Mouse (Mus musculus) neutrophil, adult 5-6 weeks (primary cell): ENCODE measurements around the gene Slc30a5. TPM values are rescaled to one million over a fixed set of nuclear protein-coding genes. Genes with fewer than 3 reads are reported as not detected.
"Not testable (repeated sequence)": the region's sequence is repeated elsewhere in the genome, so short reads cannot be mapped to it uniquely, and the experiment has no call there.

Experiments used
- ATAC-seq: fragments of 151-379, 151-347 bp; 2 replicates; pipeline ENCODE4 v1.8.0; 2017; ENCODE audit warnings: mild to moderate bottlenecking, moderate TSS enrichment; ENCODE audit not compliant: insufficient number of reproducible peaks, poor library complexity, low FRiP score, severe bottlenecking; ENCODE audit errors: extremely low read depth
- total RNA-seq: library from RNA; stranded (forward); fragments of 200-1000 nt; gene quantifications from 2 replicates; pipeline ENCODE4 v1.2.3, GENCODE M21; 2017

Gene Slc30a5
- total RNA-seq, result 96.0 and 107 TPM in 2 replicates

DNA sequence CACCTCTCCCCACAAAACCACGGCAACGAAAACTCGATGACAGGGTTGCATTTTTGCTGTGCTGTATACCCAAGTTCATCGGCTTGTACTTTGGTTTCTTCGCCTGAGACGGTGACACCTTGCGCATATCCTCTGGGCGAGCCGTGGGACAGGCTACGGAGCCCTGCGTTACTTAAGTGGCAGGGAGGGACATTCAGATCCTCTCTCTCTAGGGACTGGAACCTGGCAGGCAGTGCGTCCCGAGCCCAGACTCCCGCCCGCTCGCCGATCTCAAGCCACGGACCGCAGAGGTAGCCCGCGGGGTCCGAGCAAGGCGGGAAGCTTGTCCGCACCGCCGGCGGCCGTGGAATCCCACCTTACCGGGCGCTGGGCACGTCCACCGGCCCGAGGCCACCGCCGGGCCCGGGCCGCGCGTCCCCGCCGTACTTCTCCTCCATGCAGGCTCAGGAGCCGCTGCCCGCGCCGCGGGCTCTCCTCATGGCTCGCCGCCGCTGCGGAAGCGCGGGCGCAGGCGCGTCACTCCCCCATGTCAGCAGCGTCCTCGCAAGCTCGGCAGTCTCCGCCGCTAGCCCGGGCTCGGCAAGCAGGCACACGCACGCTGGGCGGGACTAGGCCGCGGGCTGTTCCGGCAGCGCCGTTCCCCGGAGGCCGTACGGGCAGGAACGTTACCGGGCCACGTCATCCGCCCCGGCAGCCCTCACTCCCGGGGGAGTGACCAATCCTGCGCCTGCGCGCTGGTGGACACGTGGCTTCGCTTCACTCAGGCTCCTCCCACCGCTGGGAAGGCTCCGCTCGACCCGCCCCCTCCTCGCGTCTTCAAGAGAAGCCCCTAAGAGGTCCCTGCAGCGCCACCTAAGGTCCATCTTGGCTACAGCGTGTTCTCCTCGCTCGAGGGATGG lies at the start of gene Slc30a5:
Slc30a5 (minus strand) TSS at position 687 of the 899 bp plus-strand sequence.
- peak; percentile 94 for ATAC-seq

DNA sequence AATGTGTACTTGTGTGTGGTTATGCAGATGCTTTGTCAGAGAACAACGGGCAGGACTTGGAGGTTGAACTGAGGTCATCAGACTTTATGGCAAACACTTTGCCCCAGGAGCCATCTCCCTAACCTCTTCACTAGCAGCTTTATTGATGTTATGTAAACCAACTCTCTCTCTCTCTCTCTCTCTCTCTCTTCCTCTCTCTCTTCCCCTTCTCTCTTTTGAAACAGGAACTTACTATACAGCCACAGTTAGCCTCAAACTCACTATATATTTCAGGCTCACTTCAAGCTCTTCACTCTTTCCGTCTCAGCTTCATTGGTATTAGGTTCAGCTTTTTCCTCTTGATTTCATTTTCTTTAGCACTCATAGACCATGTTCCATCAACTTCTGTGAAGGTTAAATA lies 48.7 kb upstream of the Slc30a5 start:
- ATAC-seq, result 0 out of 2 replicates have a peak, but pooled peaks have one; percentile 23

DNA sequence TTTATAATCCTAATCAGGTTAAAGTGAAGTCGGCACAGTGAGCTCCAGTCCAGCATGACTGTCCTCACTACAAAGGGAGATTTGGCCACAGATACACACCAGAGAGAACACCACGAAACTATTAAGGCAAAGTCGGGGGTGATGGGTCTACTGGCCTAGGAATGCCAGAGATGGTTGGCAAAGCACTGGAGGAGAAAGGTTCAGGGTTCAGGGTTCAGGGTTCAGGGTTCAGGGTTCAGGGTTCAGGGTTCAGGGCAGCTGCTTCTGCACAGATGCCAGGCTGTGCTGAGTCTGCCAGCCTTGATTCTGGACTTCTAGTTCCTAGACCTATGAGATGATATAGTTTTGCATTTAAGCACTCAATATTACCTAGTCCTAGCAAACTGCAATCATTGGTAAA lies 46.6 kb upstream of the Slc30a5 start:
- ATAC-seq, result no peak

DNA sequence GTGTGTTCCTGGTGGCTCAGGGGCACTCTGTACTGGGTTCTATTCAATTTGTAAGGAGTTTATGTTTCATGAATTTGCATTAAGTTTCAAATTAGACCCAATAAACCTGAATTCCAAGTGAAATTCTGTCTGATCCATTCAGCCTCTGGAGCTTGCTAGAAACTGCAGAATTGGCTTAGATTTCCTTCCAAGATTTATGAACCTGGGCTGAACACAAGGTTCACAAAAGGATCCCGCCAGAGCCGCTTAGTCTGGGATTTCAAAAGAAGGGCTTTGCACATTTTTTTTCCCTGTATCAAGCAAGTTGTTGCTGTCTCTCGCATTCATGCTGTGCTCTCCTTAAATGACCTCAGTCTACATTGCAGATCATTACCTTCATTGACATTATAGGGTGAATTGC lies 46.1 kb upstream of the Slc30a5 start:
- ATAC-seq, result no peak

DNA sequence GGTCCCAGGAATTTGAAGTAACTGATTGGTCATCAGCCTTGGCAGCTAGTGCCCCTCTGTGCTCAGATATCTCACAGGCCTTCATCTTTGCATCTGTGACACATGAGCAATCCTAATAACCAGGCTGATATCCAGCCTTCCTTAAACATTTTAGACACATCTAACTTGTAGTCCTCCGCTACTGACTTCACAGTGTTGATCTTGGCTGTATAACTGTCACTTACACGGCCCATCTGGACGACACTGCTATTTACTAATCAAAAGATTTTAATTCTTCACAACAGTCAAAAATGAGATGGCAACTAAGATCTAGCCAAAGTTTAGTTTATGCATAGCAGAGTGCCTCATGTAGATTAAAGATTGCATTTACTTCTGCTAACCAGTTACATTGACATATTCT lies 45.0 kb upstream of the Slc30a5 start:
- ATAC-seq, result no peak

DNA sequence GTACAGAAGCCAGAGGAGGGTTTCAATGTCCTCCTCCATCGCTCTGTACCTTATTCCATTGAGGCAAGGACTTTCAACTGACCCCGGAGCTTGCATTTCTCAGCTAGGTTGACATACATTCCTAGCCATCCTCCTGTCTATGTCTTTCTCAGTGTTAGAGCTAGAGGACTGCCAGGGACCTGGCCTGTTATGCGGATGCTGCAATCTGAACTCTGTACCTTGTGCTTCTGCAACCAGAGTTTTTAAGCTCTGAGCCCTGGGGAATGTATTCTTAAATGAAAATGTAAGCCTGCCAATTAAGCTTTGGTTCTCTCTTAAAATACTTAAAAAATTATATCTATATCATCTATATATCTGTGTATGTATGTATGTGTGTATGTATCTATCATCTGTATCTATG lies 44.5 kb upstream of the Slc30a5 start:
- ATAC-seq, result no peak

DNA sequence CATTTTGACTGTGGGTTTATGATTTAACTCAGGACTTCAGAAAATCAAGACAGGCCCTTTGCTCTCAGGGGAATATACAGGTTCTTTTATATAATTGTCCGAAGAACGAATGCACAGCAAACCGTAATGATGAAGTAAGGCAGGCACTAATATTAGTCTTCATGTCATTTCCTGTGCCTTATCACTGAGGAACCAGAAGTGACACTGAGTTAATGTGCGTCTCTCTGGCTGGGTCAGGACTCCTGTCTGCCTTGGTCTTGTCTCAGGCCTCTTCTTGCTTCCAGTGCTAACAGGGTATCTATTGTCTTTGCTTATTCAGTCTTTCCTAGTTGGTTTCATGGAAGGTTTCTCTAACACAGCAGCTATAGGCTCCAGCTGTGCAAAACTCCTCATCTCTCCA lies 41.9 kb upstream of the Slc30a5 start:
- no peak for ATAC-seq

DNA sequence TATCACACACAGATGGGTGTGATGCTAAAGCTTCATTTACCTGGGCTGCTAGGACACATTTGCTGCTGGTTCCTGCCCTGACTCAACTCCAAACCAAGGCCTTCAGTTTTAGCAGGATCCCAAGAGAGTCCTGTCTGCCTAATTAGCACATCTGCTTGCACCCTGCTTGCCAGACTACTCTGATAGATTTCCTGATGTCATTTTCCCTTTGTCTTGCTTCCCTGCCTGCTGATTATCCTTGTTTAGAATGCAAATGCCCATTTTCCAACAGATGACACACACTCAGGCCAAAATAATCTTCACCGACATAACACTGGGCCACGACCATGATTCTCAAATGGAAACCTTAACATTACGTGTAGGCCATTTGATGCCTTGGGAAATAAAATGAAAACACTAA lies 41.4 kb upstream of the Slc30a5 start:
- ATAC-seq, result no peak

DNA sequence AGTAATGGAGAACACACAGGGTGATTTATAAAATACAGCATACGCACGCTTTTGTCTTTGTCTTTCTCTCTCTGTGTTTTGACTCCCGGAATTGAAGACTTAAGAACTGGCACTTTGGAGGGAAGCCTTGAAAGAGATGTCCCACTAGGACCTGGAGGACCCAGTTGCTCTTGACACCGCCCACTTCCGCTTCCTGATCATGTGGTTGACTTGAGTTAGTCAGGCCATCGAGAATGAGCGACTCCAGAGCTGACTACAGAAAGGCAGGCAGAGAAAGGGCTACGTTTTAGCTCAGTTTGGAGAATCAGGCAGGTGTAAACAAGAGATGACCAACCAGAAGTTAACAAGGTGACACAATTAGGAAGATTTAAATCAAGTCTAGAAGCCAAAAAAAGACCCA lies 40.3 kb upstream of the Slc30a5 start:
- ATAC-seq, result no peak

DNA sequence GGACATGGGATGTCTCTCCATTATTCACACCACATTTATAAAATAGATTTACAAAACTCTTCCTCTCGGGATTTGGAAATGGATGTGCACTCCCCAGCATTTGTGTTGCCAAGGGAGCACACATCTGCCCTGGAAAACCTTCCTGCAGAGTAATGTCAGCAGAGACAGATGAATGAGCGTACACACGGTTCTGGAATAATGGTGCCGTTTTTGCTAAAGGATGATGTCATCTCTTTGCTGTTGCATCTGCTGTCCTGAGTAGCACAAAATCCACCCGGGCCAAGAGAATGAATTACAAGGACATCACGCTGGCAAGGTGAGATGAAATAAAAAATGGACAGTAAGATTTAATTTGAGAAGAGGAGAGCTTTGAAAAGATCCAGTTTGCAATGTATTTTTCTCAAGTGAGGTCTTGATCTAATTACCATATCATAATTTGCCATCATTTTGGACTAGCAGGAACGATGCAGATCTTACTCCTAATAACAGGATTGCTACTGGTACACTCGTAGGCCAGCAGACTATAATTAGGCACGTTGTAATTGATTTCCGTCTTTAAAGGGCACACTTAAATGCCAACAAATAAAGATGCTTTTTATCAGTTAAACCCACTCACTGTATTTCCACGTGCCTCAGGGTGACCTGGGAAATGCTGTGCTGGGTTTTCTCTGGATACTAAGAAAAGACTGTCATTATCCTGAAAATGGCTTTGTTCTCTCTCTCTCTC lies 38.4 kb upstream of the Slc30a5 start:
- ATAC-seq, result no peak

DNA sequence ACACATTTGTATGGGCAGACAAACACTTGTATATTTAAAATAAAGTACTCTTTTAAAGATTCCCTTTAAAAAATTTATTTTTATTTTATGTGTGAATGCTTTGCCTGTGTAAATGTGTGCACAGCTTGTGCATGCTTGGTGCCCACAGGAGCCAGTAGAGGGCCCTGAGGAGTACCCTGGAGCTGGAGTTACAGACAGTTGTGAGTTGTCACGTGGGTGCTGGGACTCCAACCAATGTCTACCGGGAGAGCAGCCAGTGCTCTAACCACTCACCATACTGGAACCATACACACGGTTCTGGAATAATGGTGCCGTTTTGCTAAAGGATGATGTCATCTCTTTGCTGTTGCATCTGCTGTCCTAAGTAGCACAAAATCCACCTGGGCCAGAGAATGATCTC lies 36.6 kb upstream of the Slc30a5 start:
- ATAC-seq, result no peak

DNA sequence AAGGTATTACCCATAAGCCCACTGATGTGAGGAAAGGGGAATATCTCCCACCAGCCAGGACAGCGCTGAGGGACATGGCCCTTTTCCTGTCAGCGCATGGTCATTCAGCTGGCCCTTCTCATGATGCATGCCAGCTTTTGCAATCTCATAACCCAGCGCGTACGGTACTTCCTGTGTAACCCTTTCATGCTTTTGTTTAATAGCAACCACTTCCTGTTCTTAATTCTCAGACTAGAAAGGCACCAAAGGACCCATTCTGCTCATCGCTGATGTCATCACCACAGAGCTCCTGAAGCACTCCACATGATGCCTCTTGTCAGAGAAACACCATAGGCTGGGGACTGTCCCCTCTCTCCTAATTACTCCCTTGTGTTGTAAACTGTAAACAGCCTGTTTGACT lies 33.1 kb upstream of the Slc30a5 start:
- ATAC-seq, result peak; percentile 88

DNA sequence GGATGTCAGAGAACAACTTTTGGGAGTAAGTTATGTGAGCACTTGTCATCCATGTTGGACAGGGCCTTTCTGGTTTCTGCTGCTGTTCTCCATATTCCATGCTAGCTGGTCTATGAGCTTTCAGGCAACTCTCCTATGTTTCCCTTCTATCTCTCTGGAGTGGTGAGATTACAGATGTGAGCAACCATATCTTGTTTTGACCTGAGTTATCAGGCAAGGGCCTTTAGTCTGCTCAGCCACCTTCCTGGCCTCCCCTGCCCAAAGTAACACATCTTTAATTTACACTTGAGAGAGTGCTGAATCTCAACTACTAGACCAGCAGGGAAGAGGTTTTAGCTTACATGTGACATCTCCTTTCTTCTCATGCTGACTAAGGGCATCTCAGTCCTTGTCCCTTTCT lies 32.5 kb upstream of the Slc30a5 start:
- ATAC-seq, result no peak

DNA sequence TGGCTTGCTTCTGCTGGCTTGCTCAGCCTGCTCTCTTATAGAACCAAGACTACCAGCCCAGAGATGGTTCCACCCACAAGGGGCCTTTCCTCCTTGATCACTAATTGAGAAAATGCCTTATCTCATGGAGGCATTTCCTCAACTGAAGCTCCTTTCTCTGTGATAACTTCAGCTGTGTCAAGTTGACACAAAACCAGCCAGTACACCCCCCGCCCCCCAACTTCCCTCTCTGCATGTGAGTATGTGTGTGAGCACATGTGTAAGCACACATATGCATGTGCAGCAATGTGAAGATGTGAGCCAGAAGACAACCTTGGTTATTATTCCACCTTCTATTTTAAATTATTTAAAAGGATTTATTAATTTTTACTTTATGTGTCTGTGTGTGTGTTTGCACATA lies 30.7 kb upstream of the Slc30a5 start:
- not testable (repeated sequence) for ATAC-seq

DNA sequence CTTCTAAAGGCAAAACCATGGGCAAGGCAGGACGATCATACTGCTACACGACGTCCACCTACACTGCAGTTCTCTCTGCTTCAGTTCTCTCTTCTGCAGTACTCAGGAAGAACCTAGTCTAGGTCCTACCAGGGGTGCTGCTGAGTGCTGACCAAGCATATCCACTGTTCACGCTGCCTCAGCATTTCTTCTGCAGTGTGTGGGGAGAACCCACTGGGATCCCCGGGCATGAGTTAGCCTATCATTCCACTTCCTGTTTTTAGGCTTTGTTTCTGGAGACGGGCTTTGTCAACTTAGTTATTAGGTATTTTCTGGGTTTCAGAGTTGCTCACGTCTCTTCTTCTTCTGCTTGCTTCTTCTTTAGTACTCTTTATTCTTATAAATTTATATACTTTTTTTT lies 25.9 kb upstream of the Slc30a5 start:
- no peak for ATAC-seq

DNA sequence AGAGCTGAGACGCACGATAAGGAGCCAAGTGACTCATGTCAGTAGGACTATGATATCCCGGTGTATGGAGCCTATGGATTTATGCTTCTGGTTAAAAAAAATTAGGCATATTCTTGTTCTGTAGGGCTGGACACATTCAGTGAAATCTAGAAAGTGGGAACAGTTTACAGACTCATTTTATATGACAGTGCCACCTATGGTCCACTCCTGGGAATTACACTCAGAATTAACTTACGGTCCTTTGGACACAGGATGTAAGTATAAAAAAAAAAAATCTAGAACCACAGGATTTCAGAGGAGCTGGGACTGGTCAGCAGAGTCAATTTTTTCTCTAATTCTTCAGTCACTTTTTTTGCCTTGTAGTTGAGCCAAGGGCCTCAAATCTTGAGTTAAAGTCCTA lies 20.9 kb upstream of the Slc30a5 start:
- peak; percentile 67 for ATAC-seq

DNA sequence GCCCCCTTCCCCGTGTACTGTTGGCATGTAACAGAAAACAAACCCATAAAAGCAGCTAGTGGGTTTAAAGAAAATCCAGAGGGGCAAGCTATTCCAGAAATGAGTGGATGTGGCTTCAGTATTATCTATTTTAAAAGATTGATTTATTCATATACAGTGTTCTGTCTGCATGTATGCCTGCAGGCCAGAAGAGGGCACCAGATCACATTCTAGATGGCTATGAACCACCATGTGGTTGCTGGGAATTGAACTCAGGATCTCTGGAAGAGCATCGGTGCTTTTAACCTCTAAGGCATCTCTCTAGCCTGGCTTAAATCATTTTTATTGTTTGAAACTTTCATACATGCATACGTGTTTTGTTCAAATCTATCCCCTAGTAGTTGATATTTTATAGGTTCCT lies 19.9 kb upstream of the Slc30a5 start:
- no peak for ATAC-seq

DNA sequence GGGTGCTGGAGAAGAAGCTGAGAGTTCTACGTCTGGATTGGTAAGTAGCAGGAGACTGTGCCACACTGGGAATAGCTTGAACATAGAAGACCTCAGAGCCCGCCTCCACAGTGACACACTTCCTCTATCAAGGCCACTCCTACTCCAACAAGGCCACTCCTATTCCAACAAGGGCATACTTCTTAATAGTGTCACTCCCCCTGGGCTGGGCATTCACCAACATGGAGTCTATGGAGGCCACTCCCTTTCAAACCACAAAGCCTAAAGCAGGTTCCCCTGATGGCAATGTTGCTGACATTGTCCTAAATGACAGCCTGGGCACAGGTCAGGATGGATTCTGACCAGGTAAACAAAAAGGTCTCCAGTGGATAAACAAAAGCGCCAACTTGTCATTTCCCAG lies 15.9 kb upstream of the Slc30a5 start:
- ATAC-seq, result no peak

DNA sequence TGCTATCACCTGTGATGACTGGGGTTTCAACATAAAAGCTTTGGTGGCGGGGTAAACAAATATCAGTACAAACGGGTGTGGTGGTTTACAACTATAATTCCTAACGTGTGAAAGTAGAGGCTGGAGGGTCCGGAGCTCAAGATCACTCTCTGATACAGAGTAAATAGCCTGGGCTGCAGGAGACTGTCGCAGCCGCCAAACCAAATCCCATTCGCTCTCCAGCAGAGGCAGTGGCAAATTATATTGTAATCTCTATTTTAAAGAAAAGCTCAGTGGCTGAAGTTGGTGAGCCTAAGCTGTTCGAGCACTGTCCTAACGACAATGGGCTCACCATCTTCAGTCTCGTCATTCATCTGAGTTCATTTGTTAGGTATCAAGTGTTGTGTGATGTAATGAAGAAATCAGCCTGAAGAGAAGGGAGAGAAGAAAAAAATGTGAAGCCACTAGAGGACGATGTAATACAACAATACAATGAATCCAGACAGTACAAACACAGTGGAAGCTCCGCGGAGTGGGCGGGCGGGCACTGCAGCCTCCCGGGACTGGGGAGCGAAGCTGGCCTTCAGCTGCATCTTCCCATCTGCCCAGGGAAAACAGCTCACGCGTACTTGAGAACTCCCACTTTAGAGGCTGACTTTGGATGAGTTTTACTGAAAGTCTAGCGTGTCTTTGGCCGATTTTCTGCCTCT lies 13.8 kb upstream of the Slc30a5 start:
- ATAC-seq, result no peak

DNA sequence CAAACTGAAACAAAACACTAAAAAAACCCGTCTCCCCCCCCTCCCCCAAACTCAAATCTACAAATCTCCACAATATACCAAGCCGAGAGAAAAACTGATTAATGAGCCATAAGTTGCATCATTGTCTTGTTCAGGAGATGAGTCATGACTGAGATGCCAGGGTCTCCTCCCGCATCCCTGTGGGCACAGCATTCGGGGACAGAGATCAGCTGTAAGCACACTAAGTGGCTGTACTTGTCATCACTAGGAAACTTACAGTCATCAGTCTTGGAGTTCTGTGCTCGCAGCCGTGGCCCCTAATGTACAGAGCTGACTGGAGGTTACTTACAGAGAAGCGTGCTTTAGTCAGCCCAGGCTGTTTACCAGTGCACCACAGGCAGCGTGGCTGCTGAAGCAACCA lies 13.0 kb upstream of the Slc30a5 start:
- no peak for ATAC-seq
